14 mouse cellular contexts compared by ENCODE assay signal in the genomic region with DNA sequence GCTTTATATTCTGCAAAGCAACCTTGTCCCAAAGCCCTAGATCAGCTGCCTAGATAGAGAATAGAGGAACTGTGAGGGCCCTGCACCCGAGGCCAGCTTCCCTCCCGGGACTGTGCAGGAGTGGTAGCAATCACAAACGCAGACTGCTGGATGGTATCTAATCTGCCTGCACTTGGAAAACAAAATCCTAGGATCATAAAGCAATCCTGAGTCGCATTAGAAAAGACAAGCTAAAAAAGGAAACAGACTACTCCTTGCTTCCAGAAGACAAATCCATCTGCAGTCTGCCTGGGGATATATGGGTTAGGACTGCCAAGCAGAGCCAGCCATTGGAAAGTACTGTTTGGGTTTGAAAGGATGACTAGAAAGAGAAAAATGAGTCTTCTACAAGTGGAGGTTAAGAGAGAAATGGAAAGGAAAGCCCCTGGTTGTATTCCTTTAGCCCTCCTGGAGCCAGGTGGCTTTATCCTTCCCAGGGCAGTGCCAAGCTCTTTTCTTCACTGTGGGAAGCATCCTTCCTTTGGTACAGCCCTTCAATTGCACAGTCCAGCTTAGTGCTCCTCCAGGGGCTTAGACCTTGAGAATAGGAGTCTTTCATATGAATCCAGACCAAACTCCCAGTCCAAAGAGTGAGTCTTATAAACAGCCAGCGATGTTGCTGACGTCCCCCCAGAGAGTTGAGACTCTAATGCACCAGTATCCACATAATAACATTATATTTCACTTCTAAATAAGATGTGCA.
A peak's percentile ranks its signal among the peaks of the same experiment; 100 is the strongest.
DNase-seq lines count a peak whose midpoint lies in the region; ATAC-seq and TF ChIP-seq lines count a peak whose summit lies in the region.
"Had no signal": no experiment of that assay in that cellular context is flagged by ENCODE, and none has a peak within 500 bp of the region (broad histone marks: within the 10 kb centered on the region; RNA-seq: fewer than 3 reads in every experiment).

No protein-coding gene starts in this region.

- TF ChIP-seq EP300 in lung, postnatal 0 days (IDR thresholded peaks at IDR 0.05) = no peak

- H3K9me3 ChIP-seq in heart, embryonic 12.5 days (replicated peaks) = no peaks in the 10 kb centered on the region
- no peaks in the 10 kb centered on the region for H3K9me3 ChIP-seq in lung, postnatal 0 days (ENCODE audit: low read length)
- H3K9me3 ChIP-seq in stomach, embryonic 15.5 days = no peaks in the 10 kb centered on the region
- H3K9me3 ChIP-seq: megakaryocyte, embryonic 14.5 days; neural tube, embryonic 12.5 days had no signal

- TF ChIP-seq CTCF in lung, postnatal 0 days (IDR thresholded peaks at IDR 0.05) = no peak

- peaks cover 15% of the 10 kb centered on the region for H3K4me1 ChIP-seq in heart, embryonic 12.5 days (replicated peaks)
- peaks cover 13% of the 10 kb centered on the region; the same call in 1 of the 2 replicates for H3K4me1 ChIP-seq in lung, postnatal 0 days (ENCODE audit: insufficient read depth, low read depth, low read length)
- peaks cover 4% of the 10 kb centered on the region for H3K4me1 ChIP-seq in stomach, embryonic 15.5 days
- H3K4me1 ChIP-seq: neural tube, embryonic 12.5 days had no signal

- H3K4me3 ChIP-seq in heart, embryonic 12.5 days = no peak overlapping the region
- no peak overlapping the region for H3K4me3 ChIP-seq in lung, postnatal 0 days (ENCODE audit: low read depth, low read length)
- H3K4me3 ChIP-seq in stomach, embryonic 15.5 days (replicated peaks) = no peak overlapping the region
- H3K4me3 ChIP-seq: megakaryocyte, embryonic 14.5 days; neural tube, embryonic 12.5 days had no signal

- 0 out of 2 replicates have a peak overlapping the region, but pooled peaks have one; percentile 12 for H3K4me2 ChIP-seq in heart, embryonic 12.5 days
- no peak overlapping the region for H3K4me2 ChIP-seq in lung, postnatal 0 days (replicated peaks; ENCODE audit: low read depth, low read length)
- H3K4me2 ChIP-seq in stomach, embryonic 15.5 days = no peak overlapping the region
- H3K4me2 ChIP-seq: liver, embryonic 11.5 days; neural tube, embryonic 12.5 days had no signal

- no peak for ATAC-seq in heart, embryonic 12.5 days (ENCODE audit: insufficient number of reproducible peaks, low FRiP score)
- ATAC-seq in lung, postnatal 0 days = 0 out of 2 replicates have a peak, but pooled peaks have one; percentile 19
- no peak for ATAC-seq in stomach, embryonic 15.5 days (ENCODE audit: insufficient read depth, low FRiP score, low read depth)
- no peak for ATAC-seq in megakaryocyte, adult 5-6 weeks (ENCODE audit: poor library complexity, severe bottlenecking)
- ATAC-seq: inflammation-experienced regulatory T-cells, adult 6 months had no signal

- no peak for DNase-seq in heart, postnatal 4 days
- no peak for DNase-seq in lung, postnatal 0 days (ENCODE audit: low spot score)
- DNase-seq in lung, adult 18-20 months = no peak
- DNase-seq in cerebellum, postnatal 25 days = peak; percentile 29 to 35
- DNase-seq: adrenal gland, adult 8-10 months; kidney, postnatal 36 days had no signal

- no peaks in the 10 kb centered on the region for H3K27me3 ChIP-seq in heart, embryonic 12.5 days (replicated peaks)
- no peaks in the 10 kb centered on the region for H3K27me3 ChIP-seq in lung, postnatal 0 days (replicated peaks; ENCODE audit: insufficient read depth, low read length)
- H3K27me3 ChIP-seq in stomach, embryonic 15.5 days (replicated peaks) = no peaks in the 10 kb centered on the region
- H3K27me3 ChIP-seq: CH12.LX; megakaryocyte, embryonic 14.5 days; neural tube, embryonic 12.5 days had no signal

- H3K9ac ChIP-seq in heart, embryonic 12.5 days = no peak overlapping the region
- no peak overlapping the region for H3K9ac ChIP-seq in lung, postnatal 0 days (replicated peaks; ENCODE audit: low read depth)
- H3K9ac ChIP-seq in stomach, embryonic 15.5 days = no peak overlapping the region
- H3K9ac ChIP-seq: neural tube, embryonic 12.5 days had no signal

- no peaks in the 10 kb centered on the region for H3K36me3 ChIP-seq in heart, embryonic 12.5 days
- no peaks in the 10 kb centered on the region for H3K36me3 ChIP-seq in lung, postnatal 0 days (ENCODE audit: insufficient read depth, low read length)
- no peaks in the 10 kb centered on the region for H3K36me3 ChIP-seq in stomach, embryonic 15.5 days
- H3K36me3 ChIP-seq: neural tube, embryonic 12.5 days had no signal

- 35% methylated on average over 6 of the region's 6 CpGs for WGBS in heart, embryonic 12.5 days
- 41% methylated on average over 6 of the region's 6 CpGs for WGBS in lung, postnatal 0 days
- WGBS in stomach, embryonic 15.5 days = 38% methylated on average over 6 of the region's 6 CpGs

- peak overlapping the region; percentile 31; the same call in 1 of the 2 replicates for H3K27ac ChIP-seq in heart, embryonic 12.5 days (ENCODE audit: poor library complexity, severe bottlenecking)
- H3K27ac ChIP-seq in lung, postnatal 0 days (ENCODE audit: low read length) = peak overlapping the region; percentile 20; the same call in 1 of the 2 replicates
- peak overlapping the region; percentile 41; the same call in 1 of the 2 replicates for H3K27ac ChIP-seq in stomach, embryonic 15.5 days
- H3K27ac ChIP-seq: neural tube, embryonic 12.5 days had no signal

Comparison
In these comparisons a context has a peak if more than half of its experiments do, and no peak if none do; other contexts are left out.
1. DNase-seq: peak in cerebellum, postnatal 25 days (2 of 2); none in heart, postnatal 4 days (single experiment), lung, postnatal 0 days (single experiment) and lung, adult 18-20 months (0 of 2).
2. Peak in every context shown above with its lines, with median percentiles within 50 percentile points of each other: H3K27ac ChIP-seq.